In genomic region chr5:105561926-105562325, GRCm38 (mm10) we compare ENCODE assay signal across 18 mouse cellular contexts. TPM values are rescaled to one million over a fixed set of nuclear protein-coding genes. Genes with fewer than 3 reads are reported as not detected.
A peak's percentile ranks its signal among the peaks of the same experiment; 100 is the strongest.
DNase-seq lines count a peak whose midpoint lies in the region; ATAC-seq and TF ChIP-seq lines count a peak whose summit lies in the region.
"Had no signal": no experiment of that assay in that cellular context is flagged by ENCODE, and none has a peak within 500 bp of the region (broad histone marks: within the 10 kb centered on the region; RNA-seq: fewer than 3 reads in every experiment).

No protein-coding gene starts in this region.

- peak; percentile 39 for DNase-seq in adrenal gland, postnatal 10 days
- no peak for DNase-seq in adrenal gland, adult 2 months
- no peak for DNase-seq in heart, postnatal 25 days (ENCODE audit: low spot score)
- DNase-seq in left cerebral cortex, adult 2 months (ENCODE audit: extremely low spot score in 1 of 2, low spot score in 2 of 2) = no peak
- DNase-seq in left cerebral cortex, postnatal 36 days (ENCODE audit: low spot score in 2 of 2) = no peak
- peak; percentile 33 for DNase-seq in lung, postnatal 36 days
- DNase-seq in lung, postnatal 25 days (ENCODE audit: low spot score) = no peak
- DNase-seq: cerebellum, adult 11 months; kidney, postnatal 4 days; thymus, postnatal 36 days had no signal

- H3K4me2 ChIP-seq in heart, embryonic 13.5 days = no peak overlapping the region
- H3K4me2 ChIP-seq: embryonic facial prominence, embryonic 13.5 days; hindbrain, embryonic 13.5 days had no signal

- no peaks in the 10 kb centered on the region for H3K9me3 ChIP-seq in heart, embryonic 13.5 days
- H3K9me3 ChIP-seq: hindbrain, embryonic 13.5 days had no signal

- TF ChIP-seq CTCF in left cerebral cortex, adult 2 months (IDR thresholded peaks at IDR 0.05) = no peak

- no peak overlapping the region for H3K4me3 ChIP-seq in heart, embryonic 13.5 days
- no peak overlapping the region for H3K4me3 ChIP-seq in left cerebral cortex, adult 2 months
- H3K4me3 ChIP-seq: embryonic facial prominence, embryonic 13.5 days; forebrain, embryonic 10.5 days; hindbrain, embryonic 13.5 days had no signal

- H3K9ac ChIP-seq in heart, embryonic 13.5 days = no peak overlapping the region
- H3K9ac ChIP-seq: embryonic facial prominence, embryonic 13.5 days; hindbrain, embryonic 13.5 days; liver, embryonic 14.5 days had no signal

- H3K27ac ChIP-seq in heart, embryonic 13.5 days (replicated peaks) = peak overlapping the region; percentile 17; the same call in 1 of the 2 replicates
- peak overlapping the region; percentile 41; the same call in 1 of the 2 replicates for H3K27ac ChIP-seq in left cerebral cortex, adult 2 months
- H3K27ac ChIP-seq: embryonic facial prominence, embryonic 13.5 days; forebrain, embryonic 10.5 days; hindbrain, embryonic 13.5 days; liver, embryonic 14.5 days had no signal

- no peak for ATAC-seq in heart, embryonic 13.5 days (ENCODE audit: extremely low read depth, insufficient number of reproducible peaks, low FRiP score, low TSS enrichment)
- ATAC-seq: intestine, embryonic 16.5 days; midbrain, embryonic 16.5 days had no signal

- intact Hi-C loops in heart, postnatal 25 days (cut with DNase I) = loop anchor here (5.0 kb wide), 1 partner anchor 35 kb away; no protein-coding TSS in a partner anchor
- intact Hi-C loops in left cerebral cortex, adult 2 months (cut with DNase I) = no loop called here
- intact Hi-C loops in left cerebral cortex, postnatal 36 days (cut with DNase I) = no loop called here

- H3K4me1 ChIP-seq in heart, embryonic 13.5 days = peaks cover 40% of the 10 kb centered on the region
- H3K4me1 ChIP-seq: embryonic facial prominence, embryonic 13.5 days had no signal

- H3K27me3 ChIP-seq in heart, embryonic 13.5 days (replicated peaks) = no peaks in the 10 kb centered on the region
- H3K27me3 ChIP-seq: CH12.LX; embryonic facial prominence, embryonic 13.5 days; hindbrain, embryonic 13.5 days had no signal

- peaks cover 30% of the 10 kb centered on the region for H3K36me3 ChIP-seq in heart, embryonic 13.5 days

RNA-seq across cellular contexts. Expression of gene Lrrc8c, which starts 42.7 kb away (rescaled TPM):
- total RNA-seq in adrenal gland, postnatal 10 days (2021) = 10 to 100 TPM; 27.1 to 28.4 TPM
- total RNA-seq in adrenal gland, adult 2 months (2021) = 10 to 100 TPM; 21.5 to 25.9 TPM
- 43.5 and 63.9 TPM in 2 replicates for polyA plus RNA-seq in adrenal gland, adult 2 months (2012; rRNA removed)
- polyA plus RNA-seq in heart, embryonic 13.5 days (2015; fragmentation: Nextera tagmentation; extraction: Ambion mirVana) = 18.3 and 19.7 TPM in 2 replicates
- 10 to 100 TPM; 27.6 to 31.7 TPM for total RNA-seq in heart, postnatal 25 days (2021)
- total RNA-seq in left cerebral cortex, adult 2 months (2021) = 10 to 100 TPM; 32.7 to 37.5 TPM
- total RNA-seq in left cerebral cortex, postnatal 36 days (2021) = 10 to 100 TPM; 33.4 to 34.7 TPM

Comparison
In these comparisons a context has a peak if more than half of its experiments do, and no peak if none do; other contexts are left out.
1. DNase-seq: peak in adrenal gland, postnatal 10 days (single experiment) and lung, postnatal 36 days (single experiment); none in adrenal gland, adult 2 months (single experiment), heart, postnatal 25 days (single experiment), left cerebral cortex, adult 2 months (0 of 2), left cerebral cortex, postnatal 36 days (0 of 2) and lung, postnatal 25 days (single experiment).